Mouse (Mus musculus): ENCODE results near the gene Angptl8. TPM values are rescaled to one million over a fixed set of nuclear protein-coding genes. Genes with fewer than 3 reads are reported as not detected.
A peak's percentile ranks its signal among the peaks of the same experiment; 100 is the strongest.

Angptl8 gene
- total and polyA plus RNA-seq, 2 experiments = 13.6 to 258 TPM

- no peak overlapping the region for H3K4me3 ChIP-seq (ENCODE audit: insufficient read depth, low read depth, low read length)
- H3K79me2 ChIP-seq (ENCODE audit: control insufficient read depth, insufficient read depth, low read length) = no peaks in the 10 kb centered on the region
- WGBS = 84% methylated on average over 4 of the region's 4 CpGs
- no peaks in the 10 kb centered on the region for H3K27me3 ChIP-seq (ENCODE audit: control insufficient read depth, insufficient read depth, low read length)
- TF ChIP-seq POLR2A (IDR thresholded peaks at IDR 0.05; ENCODE audit: extremely low read depth, insufficient read depth, low read length) = no peak
- H3K27ac ChIP-seq (replicated peaks; ENCODE audit: insufficient read depth, low read depth, low read length) = no peak overlapping the region
- no peak for DNase-seq (ENCODE audit: extremely low read depth, low read depth, low spot score)
- peaks cover 2% of the 10 kb centered on the region; the same call in 1 of the 2 replicates for H3K36me3 ChIP-seq (ENCODE audit: control insufficient read depth, insufficient read depth, low read length)
- H3K9ac ChIP-seq (ENCODE audit: low read depth, low read length) = no peak overlapping the region
- H3K4me1 ChIP-seq (ENCODE audit: control insufficient read depth, insufficient read depth, low read length) = peaks cover 7% of the 10 kb centered on the region; the same call in 1 of the 2 replicates
These were observed 17.2 kb upstream of the Angptl8 start for GRCm38 (mm10) chr9:21818125-21818524.

- Histone ChIP-seq H3K9ac (ENCODE audit: low read depth, low read length) (no peak overlapping the region), H3K4me1 (ENCODE audit: control insufficient read depth, insufficient read depth, low read length) (peaks cover 9% of the 10 kb centered on the region; the same call in 1 of the 2 replicates), H3K4me3 (ENCODE audit: insufficient read depth, low read depth, low read length) (no peak overlapping the region), H3K36me3 (ENCODE audit: control insufficient read depth, insufficient read depth, low read length) (peaks cover 2% of the 10 kb centered on the region; the same call in 1 of the 2 replicates), H3K27ac (replicated peaks; ENCODE audit: insufficient read depth, low read depth, low read length) (no peak overlapping the region), H3K79me2 (ENCODE audit: control insufficient read depth, insufficient read depth, low read length) (no peaks in the 10 kb centered on the region), H3K27me3 (ENCODE audit: control insufficient read depth, insufficient read depth, low read length) (no peaks in the 10 kb centered on the region)
- TF ChIP-seq POLR2A (IDR thresholded peaks at IDR 0.05; ENCODE audit: extremely low read depth, insufficient read depth, low read length) = no peak
- TF ChIP-seq CTCF (IDR thresholded peaks at IDR 0.05; ENCODE audit: low read depth, low read length) = no peak
- DNase-seq (ENCODE audit: extremely low read depth, low read depth, low spot score) = no peak
- 96% methylated on average over 6 of the region's 6 CpGs for WGBS
These were observed 16.7 kb upstream of the Angptl8 start for GRCm38 (mm10) chr9:21818561-21818960.

GRCm38 (mm10) chr9:21819181-21819729 lies 16.1 kb upstream of the Angptl8 start:
- DNase-seq (ENCODE audit: extremely low read depth, low read depth, low spot score) = no peak
- no peak for TF ChIP-seq POLR2A (IDR thresholded peaks at IDR 0.05; ENCODE audit: extremely low read depth, insufficient read depth, low read length)
- no peak for TF ChIP-seq CTCF (IDR thresholded peaks at IDR 0.05; ENCODE audit: low read depth, low read length)
- no peak overlapping the region for H3K27ac ChIP-seq (replicated peaks; ENCODE audit: insufficient read depth, low read depth, low read length)
- 88% methylated on average over 2 of the region's 2 CpGs for WGBS
- no peak overlapping the region for H3K4me3 ChIP-seq (ENCODE audit: insufficient read depth, low read depth, low read length)
- peaks cover 2% of the 10 kb centered on the region; the same call in 1 of the 2 replicates for H3K36me3 ChIP-seq (ENCODE audit: control insufficient read depth, insufficient read depth, low read length)
- H3K4me1 ChIP-seq (ENCODE audit: control insufficient read depth, insufficient read depth, low read length) = peaks cover 9% of the 10 kb centered on the region; the same call in 1 of the 2 replicates
- no peaks in the 10 kb centered on the region for H3K79me2 ChIP-seq (ENCODE audit: control insufficient read depth, insufficient read depth, low read length)
- H3K27me3 ChIP-seq (ENCODE audit: control insufficient read depth, insufficient read depth, low read length) = no peaks in the 10 kb centered on the region
- H3K9ac ChIP-seq (ENCODE audit: low read depth, low read length) = no peak overlapping the region

GRCm38 (mm10) chr9:21820183-21820582 lies 15.1 kb upstream of the Angptl8 start:
- no peak overlapping the region for H3K27ac ChIP-seq (replicated peaks; ENCODE audit: insufficient read depth, low read depth, low read length)

GRCm38 (mm10) chr9:21822686-21823085 lies 12.6 kb upstream of the Angptl8 start:
- TF ChIP-seq POLR2A (IDR thresholded peaks at IDR 0.05; ENCODE audit: extremely low read depth, insufficient read depth, low read length) = no peak
- TF ChIP-seq CTCF (IDR thresholded peaks at IDR 0.05; ENCODE audit: low read depth, low read length) = no peak
- peaks cover 9% of the 10 kb centered on the region; the same call in 1 of the 2 replicates for H3K4me1 ChIP-seq (ENCODE audit: control insufficient read depth, insufficient read depth, low read length)
- no peaks in the 10 kb centered on the region for H3K27me3 ChIP-seq (ENCODE audit: control insufficient read depth, insufficient read depth, low read length)
- H3K79me2 ChIP-seq (ENCODE audit: control insufficient read depth, insufficient read depth, low read length) = no peaks in the 10 kb centered on the region
- peak; percentile 99 for DNase-seq (ENCODE audit: extremely low read depth, low read depth, low spot score)
- no peak overlapping the region for H3K9ac ChIP-seq (ENCODE audit: low read depth, low read length)
- peak overlapping the region; percentile 80 for H3K27ac ChIP-seq (replicated peaks; ENCODE audit: insufficient read depth, low read depth, low read length)
- no peak overlapping the region for H3K4me3 ChIP-seq (ENCODE audit: insufficient read depth, low read depth, low read length)
- no peaks in the 10 kb centered on the region for H3K36me3 ChIP-seq (ENCODE audit: control insufficient read depth, insufficient read depth, low read length)
- WGBS = 23% methylated on average over 6 of the region's 6 CpGs

More at GRCm38 (mm10) chr9:21820183-21820582, 15.1 kb upstream of the Angptl8 start:
- Histone ChIP-seq H3K4me1 (ENCODE audit: control insufficient read depth, insufficient read depth, low read length) (peaks cover 9% of the 10 kb centered on the region; the same call in 1 of the 2 replicates), H3K36me3 (ENCODE audit: control insufficient read depth, insufficient read depth, low read length) (no peaks in the 10 kb centered on the region), H3K4me3 (ENCODE audit: insufficient read depth, low read depth, low read length) (no peak overlapping the region), H3K79me2 (ENCODE audit: control insufficient read depth, insufficient read depth, low read length) (no peaks in the 10 kb centered on the region), H3K27me3 (ENCODE audit: control insufficient read depth, insufficient read depth, low read length) (no peaks in the 10 kb centered on the region), H3K9ac (ENCODE audit: low read depth, low read length) (no peak overlapping the region)
- DNase-seq (ENCODE audit: extremely low read depth, low read depth, low spot score) = no peak
- WGBS = 87% methylated on average over 12 of the region's 12 CpGs
- no peak for TF ChIP-seq POLR2A (IDR thresholded peaks at IDR 0.05; ENCODE audit: extremely low read depth, insufficient read depth, low read length)
- no peak for TF ChIP-seq CTCF (IDR thresholded peaks at IDR 0.05; ENCODE audit: low read depth, low read length)

- H3K79me2 ChIP-seq (ENCODE audit: control insufficient read depth, insufficient read depth, low read length) = no peaks in the 10 kb centered on the region
- H3K36me3 ChIP-seq (ENCODE audit: control insufficient read depth, insufficient read depth, low read length) = no peaks in the 10 kb centered on the region
- TF ChIP-seq POLR2A (IDR thresholded peaks at IDR 0.05; ENCODE audit: extremely low read depth, insufficient read depth, low read length) = no peak
- TF ChIP-seq CTCF (IDR thresholded peaks at IDR 0.05; ENCODE audit: low read depth, low read length) = no peak
- no peaks in the 10 kb centered on the region for H3K27me3 ChIP-seq (ENCODE audit: control insufficient read depth, insufficient read depth, low read length)
- H3K4me1 ChIP-seq (ENCODE audit: control insufficient read depth, insufficient read depth, low read length) = peaks cover 9% of the 10 kb centered on the region; the same call in 1 of the 2 replicates
- H3K9ac ChIP-seq (ENCODE audit: low read depth, low read length) = no peak overlapping the region
- 70% methylated on average over 4 of the region's 4 CpGs for WGBS
- H3K27ac ChIP-seq (replicated peaks; ENCODE audit: insufficient read depth, low read depth, low read length) = no peak overlapping the region; the same call in 1 of the 2 replicates
- H3K4me3 ChIP-seq (ENCODE audit: insufficient read depth, low read depth, low read length) = no peak overlapping the region
- no peak for DNase-seq (ENCODE audit: extremely low read depth, low read depth, low spot score)
These were observed 11.4 kb upstream of the Angptl8 start for GRCm38 (mm10) chr9:21823957-21824356.

Measured in liver, adult 2 months (tissue).